Mouse (Mus musculus) layer of hippocampus, postnatal 10 days (tissue): ENCODE measurements around the gene Gm2696. TPM values are rescaled to one million over a fixed set of nuclear protein-coding genes. Genes with fewer than 3 reads are reported as not detected.
"Not testable (repeated sequence)": the region's sequence is repeated elsewhere in the genome, so short reads cannot be mapped to it uniquely, and the experiment has no call there.

Source experiments
- DNase-seq, 2 experiments: peaks; one replicate each; pipeline ENCODE4 v3.0.0; 2021; ENCODE audit warnings: low spot score in 2 of 2
- long read RNA-seq: library from polyadenylated mRNA; stranded (forward); transcript quantifications from one replicate; pipeline ENCODE4 v2.0.0, GENCODE M21; 2023
- total RNA-seq, 2 experiments: library from RNA; stranded (reverse); gene quantifications; 2 replicates each; pipeline ENCODE4 v1.2.3; 2021

Gm2696 gene
- not detected for total RNA-seq
- long read RNA-seq = 0 reads

GRCm38 (mm10) chr10:77814382-77814781 lies at the start of gene Gm2696:
Gm2696 (plus strand) TSS chr10:77814682.
- no peak for DNase-seq

- DNase-seq = no peak
Observed at GRCm38 (mm10) chr10:77769727-77770126, 44.8 kb upstream of the Gm2696 start.

- DNase-seq = not testable (repeated sequence)
Observed at GRCm38 (mm10) chr10:77771225-77771624, 43.3 kb upstream of the Gm2696 start, which contains the start of gene Gm3238. Gm3238 (minus strand) TSS chr10:77771325.

- DNase-seq = not testable (repeated sequence)
Observed at GRCm38 (mm10) chr10:77772142-77772541, 42.3 kb upstream of the Gm2696 start.

GRCm38 (mm10) chr10:77776844-77777243 lies 37.6 kb upstream of the Gm2696 start, which contains the start of gene Gm7138:
Gm7138 (minus strand) TSS chr10:77776944.
- not testable (repeated sequence) for DNase-seq

GRCm38 (mm10) chr10:77782442-77782841 lies 32.0 kb upstream of the Gm2696 start, which contains the start of gene Gm3250:
Gm3250 (minus strand) TSS chr10:77782542.
- not testable (repeated sequence) for DNase-seq

GRCm38 (mm10) chr10:77783396-77783795 lies 31.1 kb upstream of the Gm2696 start:
- DNase-seq = not testable (repeated sequence)

- DNase-seq = peak; percentile 24 to 25
Observed at GRCm38 (mm10) chr10:77787876-77788275, 26.6 kb upstream of the Gm2696 start, which contains the start of gene Gm7137. Gm7137 (minus strand) TSS chr10:77788200.

GRCm38 (mm10) chr10:77788621-77789020 lies 25.9 kb upstream of the Gm2696 start:
- DNase-seq = no peak

- DNase-seq = no peak
Observed at GRCm38 (mm10) chr10:77794976-77795375, 19.5 kb upstream of the Gm2696 start, which contains the start of gene Gm9639. Gm9639 (minus strand) TSS chr10:77795076.

- no peak for DNase-seq
Observed at GRCm38 (mm10) chr10:77797677-77798076, 16.8 kb upstream of the Gm2696 start.

- peak in 1 of 2 experiments; percentile 18 for DNase-seq
Observed at GRCm38 (mm10) chr10:77798164-77798920, 16.1 kb upstream of the Gm2696 start.

- no peak for DNase-seq
Observed at GRCm38 (mm10) chr10:77798921-77799508, 15.5 kb upstream of the Gm2696 start, which contains the start of gene Gm19668. Gm19668 (minus strand) TSS chr10:77799133.

GRCm38 (mm10) chr10:77804095-77804494 lies 10.4 kb upstream of the Gm2696 start:
- DNase-seq = no peak

- no peak for DNase-seq
Observed at GRCm38 (mm10) chr10:77811743-77812142, 2.7 kb upstream of the Gm2696 start, which contains the start of gene Gm9507. Gm9507 (minus strand) TSS chr10:77811843.

- DNase-seq = peak; percentile 24 to 37
Observed at GRCm38 (mm10) chr10:77815514-77815913, 1.0 kb downstream of the Gm2696 start.

- no peak for DNase-seq
Observed at GRCm38 (mm10) chr10:77818523-77818922, 4.0 kb downstream of the Gm2696 start.

GRCm38 (mm10) chr10:77819203-77819602 lies 4.7 kb downstream of the Gm2696 start:
- DNase-seq = no peak

GRCm38 (mm10) chr10:77826951-77827350 lies 12.5 kb downstream of the Gm2696 start, which contains the start of gene Krtap10-4:
Krtap10-4 (minus strand) TSS chr10:77827095.
- no peak for DNase-seq

- DNase-seq = no peak
Observed at GRCm38 (mm10) chr10:77835647-77836046, 21.2 kb downstream of the Gm2696 start, which contains the start of gene Krtap10-10. Krtap10-10 (plus strand) TSS chr10:77835947.

- no peak for DNase-seq
Observed at GRCm38 (mm10) chr10:77839006-77839405, 24.5 kb downstream of the Gm2696 start.

GRCm38 (mm10) chr10:77846503-77846902 lies 32.0 kb downstream of the Gm2696 start, which contains the start of gene Gm36176:
Gm36176 (plus strand) TSS chr10:77846803.
- DNase-seq = no peak
